Mouse (Mus musculus): ENCODE measurements at regions not wholly inside any gene's neighbourhood (a gene's known extent, or its start where the extent isn't known, plus 50 kb on each side); places are given as distances from the start of the nearest gene placed in this dataset.

DNA sequence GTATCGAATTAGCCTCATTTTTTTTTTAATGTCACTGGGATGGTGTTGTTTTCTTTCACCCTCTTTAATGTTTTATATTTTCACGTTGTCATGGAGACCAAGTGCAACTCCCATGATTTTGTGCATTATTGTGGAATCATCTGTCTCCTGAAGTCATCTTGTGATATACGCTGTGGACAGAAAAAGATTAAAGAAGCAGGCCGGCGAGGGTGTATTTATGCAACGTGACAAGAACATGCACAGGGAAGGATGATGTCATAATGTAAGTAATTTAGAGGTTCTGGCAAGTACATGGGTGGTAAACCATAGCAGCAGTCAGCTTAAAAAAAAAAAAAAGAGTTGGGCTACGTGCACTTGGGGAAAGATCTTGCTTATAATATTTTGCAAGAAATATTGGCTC, 674.7 kb upstream of the Sox9 start:
- 0 out of 2 replicates have a peak, but pooled peaks have one; percentile 39 for ATAC-seq (ENCODE audit: low FRiP score, low TSS enrichment)
- H3K4me2 ChIP-seq (replicated peaks; ENCODE audit: low read depth, low read length), result 0 out of 2 replicates have a peak overlapping the region, but pooled peaks have one; percentile 23
- H3K27ac ChIP-seq (ENCODE audit: low read length), result no peak overlapping the region
- no peaks in the 10 kb centered on the region for H3K36me3 ChIP-seq (ENCODE audit: insufficient read depth, low read length)
- no peaks in the 10 kb centered on the region; the same call in 1 of the 2 replicates for H3K27me3 ChIP-seq (ENCODE audit: insufficient read depth, low read length)
- peaks cover 10% of the 10 kb centered on the region; the same call in 1 of the 2 replicates for H3K4me1 ChIP-seq (ENCODE audit: insufficient read depth, low read length)
- H3K4me3 ChIP-seq (ENCODE audit: low read length), result no peak overlapping the region
- 44% methylated on average over 7 of the region's 7 CpGs for WGBS
- no peak overlapping the region for H3K9ac ChIP-seq (replicated peaks; ENCODE audit: low read length)
- H3K9me3 ChIP-seq (ENCODE audit: low read length), result no peaks in the 10 kb centered on the region

- no peaks in the 10 kb centered on the region for H3K27me3 ChIP-seq (ENCODE audit: insufficient read depth, low read length)
- no peak overlapping the region for H3K9ac ChIP-seq (replicated peaks; ENCODE audit: low read length)
- H3K27ac ChIP-seq (ENCODE audit: low read length), result no peak overlapping the region
- H3K4me3 ChIP-seq (ENCODE audit: low read length), result no peak overlapping the region
- 90% methylated on average over 6 of the region's 6 CpGs for WGBS
- H3K4me2 ChIP-seq (replicated peaks; ENCODE audit: low read depth, low read length), result no peak overlapping the region
- H3K4me1 ChIP-seq (ENCODE audit: insufficient read depth, low read length), result no peaks in the 10 kb centered on the region
- no peaks in the 10 kb centered on the region for H3K9me3 ChIP-seq (ENCODE audit: low read length)
- no peaks in the 10 kb centered on the region for H3K36me3 ChIP-seq (ENCODE audit: insufficient read depth, low read length)
- ATAC-seq (ENCODE audit: low FRiP score, low TSS enrichment), result no peak
These were observed 661.0 kb upstream of the Sox9 start for GRCm38 (mm10) chr11:112121026-112121425.

GRCm38 (mm10) chr11:112121831-112122230, 660.2 kb upstream of the Sox9 start:
- Histone ChIP-seq H3K9me3 (ENCODE audit: low read length) (no peaks in the 10 kb centered on the region), H3K36me3 (ENCODE audit: insufficient read depth, low read length) (no peaks in the 10 kb centered on the region), H3K4me1 (ENCODE audit: insufficient read depth, low read length) (no peaks in the 10 kb centered on the region), H3K27ac (ENCODE audit: low read length) (no peak overlapping the region), H3K9ac (replicated peaks; ENCODE audit: low read length) (no peak overlapping the region), H3K27me3 (ENCODE audit: insufficient read depth, low read length) (no peaks in the 10 kb centered on the region), H3K4me3 (ENCODE audit: low read length) (no peak overlapping the region), H3K4me2 (replicated peaks; ENCODE audit: low read depth, low read length) (no peak overlapping the region)
- WGBS, result 70% methylated on average over 5 of the region's 5 CpGs
- no peak for ATAC-seq (ENCODE audit: low FRiP score, low TSS enrichment)

DNA sequence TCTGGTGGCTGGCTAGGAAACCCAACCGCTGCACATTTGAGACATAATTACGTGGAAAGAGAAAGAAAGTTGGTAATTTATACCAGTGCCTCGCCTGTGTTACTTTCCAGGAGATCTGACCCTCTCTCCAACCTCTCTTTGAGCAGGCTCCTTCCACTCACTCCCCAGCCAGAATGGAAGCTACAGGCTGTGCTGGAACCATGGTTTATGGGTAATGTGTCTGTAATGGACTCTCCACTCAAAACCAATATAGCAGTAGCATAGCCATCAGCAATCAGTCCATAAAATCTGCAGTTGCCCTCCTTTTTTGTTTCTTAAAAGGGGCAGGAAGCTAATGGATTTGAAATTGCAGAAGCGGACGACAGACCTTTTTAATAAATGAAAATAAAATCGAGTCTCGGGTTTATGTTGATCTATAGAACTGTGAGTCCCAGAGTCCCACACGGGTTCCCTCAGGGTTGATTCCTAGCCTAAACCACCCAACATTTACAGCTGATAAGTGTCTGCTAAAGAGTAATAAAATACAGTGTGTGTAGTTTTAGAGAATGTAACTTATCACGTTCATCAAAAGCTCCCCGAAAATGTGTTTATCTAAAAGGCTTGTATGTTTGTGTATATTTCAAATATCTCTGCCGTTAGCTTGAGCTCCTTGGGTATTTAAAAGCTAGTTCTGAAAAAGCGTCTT, 656.6 kb upstream of the Sox9 start:
- Histone ChIP-seq H3K4me2 (replicated peaks; ENCODE audit: low read depth, low read length) (no peak overlapping the region), H3K4me1 (ENCODE audit: insufficient read depth, low read length) (no peaks in the 10 kb centered on the region), H3K4me3 (ENCODE audit: low read length) (no peak overlapping the region), H3K9me3 (ENCODE audit: low read length) (no peaks in the 10 kb centered on the region), H3K27me3 (ENCODE audit: insufficient read depth, low read length) (no peaks in the 10 kb centered on the region), H3K9ac (replicated peaks; ENCODE audit: low read length) (no peak overlapping the region), H3K36me3 (ENCODE audit: insufficient read depth, low read length) (no peaks in the 10 kb centered on the region), H3K27ac (ENCODE audit: low read length) (no peak overlapping the region)
- ATAC-seq (ENCODE audit: low FRiP score, low TSS enrichment), result no peak
- 53% methylated on average over 12 of the region's 12 CpGs for WGBS

GRCm38 (mm10) chr11:112130090-112130489, 651.9 kb upstream of the Sox9 start:
- no peaks in the 10 kb centered on the region for H3K4me1 ChIP-seq (ENCODE audit: insufficient read depth, low read length)
- no peak overlapping the region for H3K9ac ChIP-seq (replicated peaks; ENCODE audit: low read length)
- no peak overlapping the region for H3K4me3 ChIP-seq (ENCODE audit: low read length)
- H3K9me3 ChIP-seq (ENCODE audit: low read length), result no peaks in the 10 kb centered on the region
- no peaks in the 10 kb centered on the region for H3K36me3 ChIP-seq (ENCODE audit: insufficient read depth, low read length)
- ATAC-seq (ENCODE audit: low FRiP score, low TSS enrichment), result no peak
- H3K4me2 ChIP-seq (replicated peaks; ENCODE audit: low read depth, low read length), result no peak overlapping the region
- WGBS, result 62% methylated on average over 4 of the region's 4 CpGs
- H3K27ac ChIP-seq (ENCODE audit: low read length), result no peak overlapping the region
- no peaks in the 10 kb centered on the region for H3K27me3 ChIP-seq (ENCODE audit: insufficient read depth, low read length)

DNA sequence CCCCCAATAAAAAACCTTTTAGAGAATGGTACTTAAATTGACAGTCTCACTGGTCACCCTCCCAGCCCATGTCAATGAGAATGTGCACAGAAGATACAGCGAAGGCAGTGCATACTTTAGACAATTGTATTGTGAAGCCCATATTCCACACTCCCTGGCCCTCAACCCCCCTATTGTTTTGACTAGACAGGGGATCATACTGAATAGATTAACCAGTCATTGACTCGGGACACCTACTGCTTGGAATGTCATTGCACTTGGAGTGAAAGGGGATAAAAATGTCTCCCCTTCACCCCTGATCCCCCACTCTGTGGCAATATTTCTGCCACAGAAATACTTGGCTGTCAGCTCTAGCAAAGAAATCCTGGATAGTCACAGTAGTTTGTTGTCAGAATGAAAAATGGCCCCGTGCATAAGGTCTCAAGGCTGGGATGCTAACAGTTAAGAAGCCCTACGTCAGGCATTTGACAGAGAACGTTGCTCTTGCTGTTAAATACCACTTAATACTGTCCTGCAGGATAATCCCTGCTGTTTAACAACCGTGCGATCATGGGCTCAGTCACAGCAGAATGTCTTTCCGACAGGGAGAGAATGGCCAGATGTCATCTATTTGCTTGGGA, 644.5 kb upstream of the Sox9 start:
- peak; percentile 57; the same call in 1 of the 2 replicates for ATAC-seq (ENCODE audit: low FRiP score, low TSS enrichment)
- no peaks in the 10 kb centered on the region for H3K9me3 ChIP-seq (ENCODE audit: low read length)
- H3K9ac ChIP-seq (replicated peaks; ENCODE audit: low read length), result no peak overlapping the region
- peak overlapping the region; percentile 19; the same call in 1 of the 2 replicates for H3K4me2 ChIP-seq (replicated peaks; ENCODE audit: low read depth, low read length)
- no peaks in the 10 kb centered on the region for H3K36me3 ChIP-seq (ENCODE audit: insufficient read depth, low read length)
- WGBS, result 13% methylated on average over 8 of the region's 8 CpGs
- H3K4me1 ChIP-seq (ENCODE audit: insufficient read depth, low read length), result 0 out of 2 replicates have a peak, but pooled peaks cover 12% of the 10 kb centered on the region
- no peak overlapping the region for H3K4me3 ChIP-seq (ENCODE audit: low read length)
- H3K27me3 ChIP-seq (ENCODE audit: insufficient read depth, low read length), result no peaks in the 10 kb centered on the region
- no peak overlapping the region for H3K27ac ChIP-seq (ENCODE audit: low read length)

GRCm38 (mm10) chr11:112140058-112140457, 642.0 kb upstream of the Sox9 start:
- no peak for ATAC-seq (ENCODE audit: low FRiP score, low TSS enrichment)
- no peak overlapping the region for H3K9ac ChIP-seq (replicated peaks; ENCODE audit: low read length)
- H3K4me2 ChIP-seq (replicated peaks; ENCODE audit: low read depth, low read length), result no peak overlapping the region
- H3K27me3 ChIP-seq (ENCODE audit: insufficient read depth, low read length), result no peaks in the 10 kb centered on the region
- H3K36me3 ChIP-seq (ENCODE audit: insufficient read depth, low read length), result no peaks in the 10 kb centered on the region
- no peak overlapping the region for H3K27ac ChIP-seq (ENCODE audit: low read length)
- H3K4me1 ChIP-seq (ENCODE audit: insufficient read depth, low read length), result 0 out of 2 replicates have a peak, but pooled peaks cover 12% of the 10 kb centered on the region
- H3K9me3 ChIP-seq (ENCODE audit: low read length), result no peaks in the 10 kb centered on the region
- WGBS, result 86% methylated on average over 9 of the region's 9 CpGs
- H3K4me3 ChIP-seq (ENCODE audit: low read length), result no peak overlapping the region

- 87% methylated on average over 4 of the region's 4 CpGs for WGBS
- no peak overlapping the region for H3K4me2 ChIP-seq (replicated peaks; ENCODE audit: low read depth, low read length)
- no peak overlapping the region for H3K27ac ChIP-seq (ENCODE audit: low read length)
- no peak overlapping the region for H3K9ac ChIP-seq (replicated peaks; ENCODE audit: low read length)
- H3K4me1 ChIP-seq (ENCODE audit: insufficient read depth, low read length), result 0 out of 2 replicates have a peak, but pooled peaks cover 12% of the 10 kb centered on the region
- no peak for ATAC-seq (ENCODE audit: low FRiP score, low TSS enrichment)
- no peak overlapping the region for H3K4me3 ChIP-seq (ENCODE audit: low read length)
- H3K27me3 ChIP-seq (ENCODE audit: insufficient read depth, low read length), result no peaks in the 10 kb centered on the region
- H3K9me3 ChIP-seq (ENCODE audit: low read length), result no peaks in the 10 kb centered on the region
- H3K36me3 ChIP-seq (ENCODE audit: insufficient read depth, low read length), result no peaks in the 10 kb centered on the region
These were observed 641.5 kb upstream of the Sox9 start for GRCm38 (mm10) chr11:112140495-112140894.

DNA sequence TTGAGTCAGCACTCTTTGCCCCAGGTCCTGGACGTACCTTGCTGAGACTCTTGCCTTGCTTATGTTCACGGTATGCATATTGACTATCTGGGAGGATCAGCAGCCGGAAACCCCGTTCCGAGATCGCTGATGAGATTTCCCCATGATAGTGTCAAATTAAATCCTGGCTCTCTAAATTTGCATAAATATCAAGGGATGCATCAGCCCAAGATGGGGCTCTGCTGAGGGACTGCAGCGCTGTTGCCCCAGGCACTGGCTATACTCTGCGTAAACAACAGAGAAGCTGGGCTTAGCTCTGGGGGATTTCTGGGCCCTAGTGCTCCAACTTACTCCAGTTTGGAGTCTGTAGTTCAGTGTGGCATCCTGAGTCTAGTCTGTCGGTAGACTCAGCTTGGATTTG, 641.1 kb upstream of the Sox9 start:
- 0 out of 2 replicates have a peak, but pooled peaks cover 12% of the 10 kb centered on the region for H3K4me1 ChIP-seq (ENCODE audit: insufficient read depth, low read length)
- H3K9me3 ChIP-seq (ENCODE audit: low read length), result no peaks in the 10 kb centered on the region
- 74% methylated on average over 9 of the region's 9 CpGs for WGBS
- no peak overlapping the region for H3K9ac ChIP-seq (replicated peaks; ENCODE audit: low read length)
- ATAC-seq (ENCODE audit: low FRiP score, low TSS enrichment), result no peak
- H3K27ac ChIP-seq (ENCODE audit: low read length), result no peak overlapping the region
- no peaks in the 10 kb centered on the region for H3K27me3 ChIP-seq (ENCODE audit: insufficient read depth, low read length)
- H3K4me2 ChIP-seq (replicated peaks; ENCODE audit: low read depth, low read length), result no peak overlapping the region
- no peaks in the 10 kb centered on the region for H3K36me3 ChIP-seq (ENCODE audit: insufficient read depth, low read length)
- no peak overlapping the region for H3K4me3 ChIP-seq (ENCODE audit: low read length)

DNA sequence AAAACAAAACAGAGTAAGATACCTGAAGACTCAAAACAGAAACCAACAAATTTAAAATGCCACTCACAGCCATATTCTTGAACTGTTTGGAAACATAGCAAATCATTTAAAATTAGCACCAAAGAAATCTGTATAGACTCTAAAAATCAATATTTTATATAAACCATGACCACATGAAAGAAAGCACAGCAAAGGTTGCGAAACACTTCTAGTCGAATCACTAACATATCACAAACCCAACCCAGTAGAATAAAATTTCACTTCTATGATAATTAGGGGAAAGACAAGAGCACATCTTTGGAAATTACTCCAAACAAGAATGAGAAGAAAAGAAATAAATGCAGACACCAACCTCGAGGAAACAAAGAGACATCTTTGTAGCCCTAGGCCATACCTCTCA, 630.0 kb upstream of the Sox9 start:
- no peak for ATAC-seq (ENCODE audit: low FRiP score, low TSS enrichment)
- WGBS, result 89% methylated on average over 3 of the region's 3 CpGs

More for the DNA sequence above, 630.0 kb upstream of the Sox9 start:
- Histone ChIP-seq H3K4me2 (replicated peaks; ENCODE audit: low read depth, low read length) (no peak overlapping the region), H3K9me3 (ENCODE audit: low read length) (peaks cover 3% of the 10 kb centered on the region; the same call in 1 of the 2 replicates), H3K27me3 (ENCODE audit: insufficient read depth, low read length) (no peaks in the 10 kb centered on the region), H3K27ac (ENCODE audit: low read length) (no peak overlapping the region), H3K4me3 (ENCODE audit: low read length) (no peak overlapping the region), H3K9ac (replicated peaks; ENCODE audit: low read length) (no peak overlapping the region), H3K36me3 (ENCODE audit: insufficient read depth, low read length) (no peaks in the 10 kb centered on the region), H3K4me1 (ENCODE audit: insufficient read depth, low read length) (peaks cover 13% of the 10 kb centered on the region; the same call in 1 of the 2 replicates)
